Mouse (Mus musculus) lung, embryonic 16.5 days (tissue): Measurements from ENCODE around the gene Speg. TPM values are rescaled to one million over a fixed set of nuclear protein-coding genes. Genes with fewer than 3 reads are reported as not detected.

Experiments used
- ATAC-seq: fragments of 200-750 bp; cut with Nextera tagmentation; 2 replicates; pipeline ENCODE4 v1.8.0; 2017; ENCODE audit warnings: low read depth, mild to moderate bottlenecking, moderate library complexity
- H3K27ac ChIP-seq: fragments of 300-500 bp; sonication (generic); 2 replicates; pipeline ENCODE4 v1.5.1; 2014; ENCODE audit warnings: mild to moderate bottlenecking, control low read depth, low read length
- H3K27me3 ChIP-seq: fragments of 300-500 bp; sonication (generic); 2 replicates; pipeline ENCODE4 v1.6.1; 2014; ENCODE audit warnings: low read depth, low read length, mixed read lengths; ENCODE audit not compliant: control insufficient read depth, insufficient read depth
- H3K36me3 ChIP-seq: fragments of 300-500 bp; sonication (generic); 2 replicates; pipeline ENCODE4 v1.6.1; 2014; ENCODE audit warnings: low read length; ENCODE audit not compliant: control insufficient read depth, insufficient read depth
- H3K4me1 ChIP-seq: fragments of 300-500 bp; sonication (generic); replicated peaks from 2 replicates; pipeline ENCODE4 v1.6.1; 2014; ENCODE audit warnings: low read length, mixed read lengths; ENCODE audit not compliant: control insufficient read depth, insufficient read depth
- H3K4me2 ChIP-seq: fragments of 300-500 bp; sonication (generic); 2 replicates; pipeline ENCODE4 v1.6.1; 2014; ENCODE audit warnings: low read depth, low read length, control low read depth
- H3K4me3 ChIP-seq: fragments of 300-500 bp; sonication (generic); 2 replicates; pipeline ENCODE4 v1.5.1; 2014; ENCODE audit warnings: mild to moderate bottlenecking, low read length, control low read depth
- H3K9ac ChIP-seq: fragments of 300-500 bp; sonication (generic); 2 replicates; pipeline ENCODE4 v1.6.1; 2014; ENCODE audit warnings: low read length, control low read depth
- H3K9me3 ChIP-seq: fragments of 300-500 bp; sonication (generic); 2 replicates; pipeline ENCODE4 v1.6.1; 2016; ENCODE audit warnings: low read length; ENCODE audit not compliant: control insufficient read depth
- WGBS: fragments of 180-500 bp; shearing (Covaris S2); extraction: QIAGEN DNeasy Blood & Tissue Kit; methylation state at CpG from one replicate; pipeline ENCODE4 v1.1.7; 2014; 5-methylcytosine and 5-hydroxymethylcytosine counted together
- polyA plus RNA-seq: library from polyadenylated mRNA; unstranded; fragments of >200 nt; fragmentation: Nextera tagmentation; extraction: Ambion mirVana; gene quantifications from 2 replicates; pipeline ENCODE4 v1.2.1, GENCODE M21; 2015

Speg gene
- polyA plus RNA-seq, 1 experiment from 2014 or later: 38.9 TPM

- H3K4me2 ChIP-seq: peak overlapping the region; percentile 85
- H3K27me3 ChIP-seq: peaks cover 28% of the 10 kb centered on the region
- peaks cover 20% of the 10 kb centered on the region; the same call in 1 of the 2 replicates for H3K36me3 ChIP-seq
- H3K9me3 ChIP-seq: no peaks in the 10 kb centered on the region
- WGBS: 11% methylated on average over 35 of the region's 35 CpGs
- no peak overlapping the region for H3K9ac ChIP-seq
- H3K27ac ChIP-seq: no peak overlapping the region
- no peak overlapping the region; the same call in 1 of the 2 replicates for H3K4me3 ChIP-seq
- no peak for ATAC-seq
- H3K4me1 ChIP-seq: peaks cover 23% of the 10 kb centered on the region
Measured at GRCm38 (mm10) chr1:75477264-75477965, 102.3 kb downstream of the Speg start.

GRCm38 (mm10) chr1:75477966-75478290, 102.8 kb downstream of the Speg start:
- WGBS: 25% methylated on average over 3 of the region's 3 CpGs
- peaks cover 23% of the 10 kb centered on the region for H3K4me1 ChIP-seq
- H3K27me3 ChIP-seq: peaks cover 34% of the 10 kb centered on the region
- no peak overlapping the region for H3K27ac ChIP-seq
- H3K36me3 ChIP-seq: peaks cover 18% of the 10 kb centered on the region; the same call in 1 of the 2 replicates
- ATAC-seq: no peak
- H3K9me3 ChIP-seq: no peaks in the 10 kb centered on the region
- H3K4me2 ChIP-seq: peak overlapping the region; percentile 85
- peak overlapping the region; percentile 79 for H3K4me3 ChIP-seq
- no peak overlapping the region for H3K9ac ChIP-seq

GRCm38 (mm10) chr1:75478497-75478896, 103.4 kb downstream of the Speg start:
- Histone ChIP-seq H3K4me2 (peak overlapping the region; percentile 85), H3K27me3 (peaks cover 39% of the 10 kb centered on the region), H3K36me3 (peaks cover 18% of the 10 kb centered on the region; the same call in 1 of the 2 replicates), H3K9ac (peak overlapping the region; percentile 76), H3K27ac (peak overlapping the region; percentile 87), H3K9me3 (no peaks in the 10 kb centered on the region), H3K4me1 (peaks cover 23% of the 10 kb centered on the region), H3K4me3 (peak overlapping the region; percentile 79)
- peak; percentile 16 for ATAC-seq
- under 1% methylated on average over 21 of the region's 25 CpGs for WGBS

- H3K27me3 ChIP-seq: peaks cover 42% of the 10 kb centered on the region
- H3K4me2 ChIP-seq: peak within 1 kb of the TSS; percentile 85
- peak within 1 kb of the TSS; percentile 76 for H3K9ac ChIP-seq
- WGBS: under 1% methylated on average over 58 of the region's 76 CpGs
- peak; percentile 91 for ATAC-seq
- H3K4me3 ChIP-seq: peak within 1 kb of the TSS; percentile 79
- H3K9me3 ChIP-seq: no peaks in the 10 kb centered on the region
- peaks cover 18% of the 10 kb centered on the region; the same call in 1 of the 2 replicates for H3K36me3 ChIP-seq
- H3K27ac ChIP-seq: peak within 1 kb of the TSS; percentile 87
- peaks cover 23% of the 10 kb centered on the region for H3K4me1 ChIP-seq
Measured at GRCm38 (mm10) chr1:75478916-75479634, 104.0 kb downstream of the Speg start, which contains the start of the genes Chpf and Tmem198. Gene Chpf, minus strand, starts transcription at chr1:75479307. Gene Tmem198, plus strand, starts transcription at chr1:75479532.

- H3K27ac ChIP-seq: no peak overlapping the region
- no peaks in the 10 kb centered on the region for H3K9me3 ChIP-seq
- ATAC-seq: peak; percentile 32
Measured at GRCm38 (mm10) chr1:75479635-75479989, 104.5 kb downstream of the Speg start.

GRCm38 (mm10) chr1:75480036-75480435, 104.9 kb downstream of the Speg start:
- Histone ChIP-seq H3K9ac (no peak overlapping the region), H3K4me3 (peak overlapping the region; percentile 79), H3K36me3 (peaks cover 15% of the 10 kb centered on the region; the same call in 1 of the 2 replicates), H3K9me3 (no peaks in the 10 kb centered on the region), H3K4me1 (peaks cover 23% of the 10 kb centered on the region), H3K27me3 (peaks cover 49% of the 10 kb centered on the region), H3K27ac (no peak overlapping the region), H3K4me2 (peak overlapping the region; percentile 85)
- WGBS: 19% methylated on average over 13 of the region's 13 CpGs
- ATAC-seq: no peak

More at GRCm38 (mm10) chr1:75479635-75479989, 104.5 kb downstream of the Speg start:
- Histone ChIP-seq H3K9ac (0 out of 2 replicates have a peak overlapping the region, but pooled peaks have one; percentile 19), H3K4me1 (peaks cover 23% of the 10 kb centered on the region), H3K27me3 (peaks cover 47% of the 10 kb centered on the region), H3K36me3 (peaks cover 18% of the 10 kb centered on the region; the same call in 1 of the 2 replicates), H3K4me3 (peak overlapping the region; percentile 79), H3K4me2 (peak overlapping the region; percentile 85)
- 1% methylated on average over 24 of the region's 24 CpGs for WGBS

GRCm38 (mm10) chr1:75480735-75481134, 105.6 kb downstream of the Speg start:
- H3K9ac ChIP-seq: no peak overlapping the region
- H3K4me1 ChIP-seq: peaks cover 23% of the 10 kb centered on the region
- no peak overlapping the region for H3K4me3 ChIP-seq
- peaks cover 8% of the 10 kb centered on the region; the same call in 1 of the 2 replicates for H3K36me3 ChIP-seq
- no peaks in the 10 kb centered on the region for H3K9me3 ChIP-seq
- peaks cover 54% of the 10 kb centered on the region for H3K27me3 ChIP-seq
- H3K27ac ChIP-seq: no peak overlapping the region
- H3K4me2 ChIP-seq: no peak overlapping the region
- 84% methylated on average over 7 of the region's 7 CpGs for WGBS
- ATAC-seq: no peak
